Mouse (Mus musculus): Measurements from ENCODE around the gene Socs2.

DNA sequence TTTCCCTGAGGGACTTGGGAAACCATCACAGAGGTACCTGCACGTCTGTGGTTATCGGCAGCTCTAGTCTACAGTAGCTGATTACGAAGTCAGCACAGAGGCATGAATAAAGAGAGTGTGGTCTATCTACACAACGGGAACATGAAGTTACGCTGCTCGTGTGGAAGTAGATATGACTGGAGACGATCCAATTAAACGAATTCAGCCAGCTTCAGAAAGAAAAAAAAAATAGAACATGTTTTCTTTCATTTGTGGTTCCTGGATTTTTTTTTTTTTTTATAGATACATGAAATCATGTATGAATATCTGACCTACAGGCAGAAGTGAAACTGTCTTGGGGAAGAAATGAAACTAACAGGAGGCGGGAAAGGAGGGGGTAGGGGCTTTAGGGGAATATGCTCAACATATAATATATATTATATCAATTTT, 49.3 kb downstream of the Socs2 start:
- TF ChIP-seq POLR2A (IDR thresholded peaks at IDR 0.05; ENCODE audit: borderline replicate concordance, insufficient read depth, low read length) (no peak), CTCF (IDR thresholded peaks at IDR 0.05; ENCODE audit: borderline replicate concordance, insufficient read depth, low read depth, low read length) (no peak)
